ENCODE assay signal across 10 mouse cellular contexts in genomic region chr7:37466477-37467243, GRCm38 (mm10).
A peak's percentile ranks its signal among the peaks of the same experiment; 100 is the strongest.
DNase-seq lines count a peak whose midpoint lies in the region; ATAC-seq lines count a peak whose summit lies in the region.
"Had no signal": no experiment of that assay in that cellular context is flagged by ENCODE, and none has a peak within 500 bp of the region (broad histone marks: within the 10 kb centered on the region; RNA-seq: fewer than 3 reads in every experiment).

No protein-coding gene starts in this region.

- no peak overlapping the region for H3K4me3 ChIP-seq in lung, embryonic 16.5 days (ENCODE audit: low read length)
- H3K4me3 ChIP-seq in neural tube, embryonic 14.5 days (ENCODE audit: low read depth, low read length), result no peak overlapping the region
- H3K4me3 ChIP-seq: heart, adult 2 months had no signal

- no peak overlapping the region for H3K4me2 ChIP-seq in lung, embryonic 16.5 days (ENCODE audit: low read depth, low read length)
- no peak overlapping the region for H3K4me2 ChIP-seq in neural tube, embryonic 14.5 days (ENCODE audit: low read depth, low read length)

- H3K27ac ChIP-seq in lung, embryonic 16.5 days (ENCODE audit: low read length), result no peak overlapping the region
- no peak overlapping the region for H3K27ac ChIP-seq in neural tube, embryonic 14.5 days (ENCODE audit: low read depth, low read length)
- H3K27ac ChIP-seq: heart, adult 2 months; liver, embryonic 14.5 days had no signal

- 40% methylated on average over 9 of the region's 9 CpGs for WGBS in lung, embryonic 16.5 days
- WGBS in neural tube, embryonic 14.5 days, result 52% methylated on average over 9 of the region's 9 CpGs

- no peaks in the 10 kb centered on the region for H3K9me3 ChIP-seq in lung, embryonic 16.5 days (ENCODE audit: control insufficient read depth, low read length)
- no peaks in the 10 kb centered on the region for H3K9me3 ChIP-seq in neural tube, embryonic 14.5 days (ENCODE audit: control insufficient read depth, low read length)

- no peaks in the 10 kb centered on the region for H3K36me3 ChIP-seq in lung, embryonic 16.5 days (ENCODE audit: control insufficient read depth, insufficient read depth, low read length)
- H3K36me3 ChIP-seq in neural tube, embryonic 14.5 days (ENCODE audit: control insufficient read depth, insufficient read depth, low read length), result no peaks in the 10 kb centered on the region

- no peak overlapping the region for H3K9ac ChIP-seq in lung, embryonic 16.5 days (ENCODE audit: low read length)
- H3K9ac ChIP-seq in neural tube, embryonic 14.5 days (replicated peaks; ENCODE audit: low read depth, low read length), result no peak overlapping the region
- H3K9ac ChIP-seq: liver, embryonic 14.5 days had no signal

- H3K27me3 ChIP-seq in lung, embryonic 16.5 days (ENCODE audit: control insufficient read depth, insufficient read depth, low read depth, low read length), result no peaks in the 10 kb centered on the region
- H3K27me3 ChIP-seq in neural tube, embryonic 14.5 days (ENCODE audit: control insufficient read depth, insufficient read depth, low read length), result no peaks in the 10 kb centered on the region

- peak; percentile 23 to 28 for DNase-seq in cerebellum, postnatal 10 days
- no peak for DNase-seq in cerebellum, adult 9-10 months
- no peak for DNase-seq in lung, postnatal 25 days (ENCODE audit: low spot score)
- DNase-seq in embryo, embryonic 9.5 days (ENCODE audit: extremely low spot score), result peak; percentile 31
- DNase-seq in ovary, postnatal 14 days (ENCODE audit: low spot score), result no peak
- DNase-seq in thymus, postnatal 0 days (ENCODE audit: low spot score), result no peak
- DNase-seq: heart, adult 2 months had no signal

- no peaks in the 10 kb centered on the region for H3K4me1 ChIP-seq in lung, embryonic 16.5 days (replicated peaks; ENCODE audit: control insufficient read depth, insufficient read depth, low read length)
- H3K4me1 ChIP-seq in neural tube, embryonic 14.5 days (ENCODE audit: control insufficient read depth, insufficient read depth, low read length), result peaks cover 14% of the 10 kb centered on the region

- ATAC-seq in lung, embryonic 16.5 days (ENCODE audit: low read depth), result peak; percentile 45
- ATAC-seq in neural tube, embryonic 14.5 days (ENCODE audit: low read depth), result 0 out of 2 replicates have a peak, but pooled peaks have one; percentile 26

Comparison
In these comparisons a context has a peak if more than half of its experiments do, and no peak if none do; other contexts are left out.
1. DNase-seq: peak in cerebellum, postnatal 10 days (2 of 2) and embryo, embryonic 9.5 days (single experiment); none in cerebellum, adult 9-10 months (single experiment), lung, postnatal 25 days (single experiment), ovary, postnatal 14 days (single experiment) and thymus, postnatal 0 days (single experiment).